Mouse (Mus musculus) lung, postnatal 0 days (tissue): ENCODE data around the gene Mlx.

ENCODE experiments used
- CTCF ChIP-seq: IDR thresholded peaks from 2 replicates; pipeline ENCODE4 v1.5.1; 2016; ENCODE audit warnings: antibody characterized with exemption, mild to moderate bottlenecking
- EP300 ChIP-seq: IDR thresholded peaks from 2 replicates; pipeline ENCODE4 v1.6.1; 2016; ENCODE audit warnings: antibody characterized with exemption, mild to moderate bottlenecking, control low read depth

DNA sequence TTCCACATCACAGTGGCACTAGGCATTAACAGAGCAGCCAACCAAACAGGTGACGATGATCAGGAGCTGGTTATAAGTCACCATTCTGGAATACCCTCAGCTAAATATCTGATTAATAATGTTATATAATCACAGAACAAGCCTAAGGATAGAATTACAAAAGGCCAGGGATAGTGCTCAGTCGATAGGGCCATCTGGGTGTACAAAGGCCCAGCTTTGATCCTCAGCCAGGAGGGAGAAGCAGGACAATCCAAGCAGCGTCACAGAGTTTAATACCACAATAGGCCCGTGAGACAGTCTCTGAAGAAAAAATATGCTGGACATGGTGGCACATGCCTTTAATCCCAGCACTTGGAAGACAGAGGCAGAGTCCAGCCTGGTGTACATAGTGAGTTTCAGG, 22.3 kb downstream of the Mlx start:
- TF ChIP-seq CTCF (no peak), EP300 (no peak)
